Mouse (Mus musculus) c-Kit-negative CD71-positive TER-119-positive erythroid progenitor cells, embryonic 14.5 days (primary cell): ENCODE measurements around the gene Rgl3.
A peak's percentile ranks its signal among the peaks of the same experiment; 100 is the strongest.

Source experiments
- DNase-seq: peaks from one replicate; pipeline ENCODE4 v3.0.0-alpha.2; 2013; ENCODE audit warnings: low read depth, low spot score

The Rgl3 gene

DNA sequence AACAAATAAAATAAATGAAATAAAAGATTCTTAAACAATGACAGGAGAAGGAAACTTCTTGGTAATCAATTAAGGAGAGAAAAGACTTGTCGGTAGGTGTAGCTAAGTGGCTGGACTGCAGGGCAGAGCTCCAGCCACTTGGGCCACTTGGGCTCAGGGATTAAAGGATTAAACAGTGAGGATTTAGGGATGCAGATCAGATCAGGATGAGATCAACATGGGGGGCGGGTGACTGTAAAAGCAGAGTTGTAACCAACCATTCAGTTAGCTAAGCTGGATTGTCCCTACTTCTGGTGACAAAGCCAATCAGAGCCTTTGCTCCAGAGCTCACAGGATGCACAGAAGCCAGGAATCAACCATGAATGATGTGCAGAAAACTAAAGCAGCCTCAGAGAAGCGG lies 5.3 kb downstream of the Rgl3 start:
- no peak for DNase-seq

DNA sequence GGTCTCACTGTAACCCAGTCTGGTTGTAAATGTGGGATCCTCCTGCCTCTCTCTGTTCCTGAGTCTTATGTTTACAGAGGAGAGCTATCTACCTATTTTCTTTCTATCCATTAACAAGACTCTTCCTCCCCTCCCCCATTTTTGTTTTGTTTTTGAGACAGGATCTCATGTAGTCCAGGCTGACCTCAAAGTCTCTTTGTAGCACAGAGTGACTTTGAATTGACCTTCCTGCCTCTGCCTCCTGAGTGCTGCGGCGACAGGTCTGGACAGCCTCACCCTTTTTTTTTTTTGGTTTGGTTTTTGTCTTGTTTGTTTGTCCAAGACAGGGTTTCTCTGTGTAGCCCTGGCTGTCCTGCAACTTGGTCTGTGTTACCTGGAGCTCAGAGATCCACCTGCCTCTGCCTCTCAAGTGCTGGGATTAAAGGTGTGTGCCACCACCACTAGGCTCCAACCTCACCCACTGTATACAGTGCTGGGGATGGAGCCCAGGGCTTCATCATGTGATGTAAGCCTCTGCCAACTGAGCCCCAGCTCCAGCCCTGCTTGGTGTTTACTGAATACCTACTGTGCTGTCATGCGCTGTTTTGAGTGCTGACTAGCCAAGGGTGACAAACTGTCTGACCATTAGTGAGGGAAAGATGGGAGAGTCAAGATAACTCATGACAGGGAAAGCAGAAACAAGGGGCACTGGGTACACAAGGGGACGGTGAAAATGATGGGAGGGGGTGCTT lies 10.7 kb downstream of the Rgl3 start:
- DNase-seq = no peak

DNA sequence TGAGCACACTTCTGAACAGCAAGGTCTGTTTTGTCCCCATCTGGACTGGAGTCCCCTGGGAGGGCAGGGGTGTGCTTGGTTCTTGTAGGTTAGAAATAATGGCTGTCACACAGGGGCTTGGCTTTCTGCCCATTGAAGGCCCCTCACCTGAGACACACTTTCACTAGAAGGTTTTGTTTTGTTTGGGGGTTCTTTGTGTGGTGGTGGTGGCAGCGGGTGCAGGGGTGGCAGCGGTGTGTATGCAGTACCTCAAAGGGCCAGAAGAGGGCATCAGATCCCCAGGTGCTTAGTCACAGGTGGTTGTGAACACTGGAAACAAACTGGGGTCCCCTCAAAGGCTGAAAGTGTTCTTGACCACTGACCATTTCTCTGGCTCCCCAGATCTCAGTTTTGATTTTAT lies 11.3 kb downstream of the Rgl3 start:
- DNase-seq = no peak

- DNase-seq = no peak
Measured at GRCm38 (mm10) chr9:21977331-21977730, 11.9 kb downstream of the Rgl3 start.

DNA sequence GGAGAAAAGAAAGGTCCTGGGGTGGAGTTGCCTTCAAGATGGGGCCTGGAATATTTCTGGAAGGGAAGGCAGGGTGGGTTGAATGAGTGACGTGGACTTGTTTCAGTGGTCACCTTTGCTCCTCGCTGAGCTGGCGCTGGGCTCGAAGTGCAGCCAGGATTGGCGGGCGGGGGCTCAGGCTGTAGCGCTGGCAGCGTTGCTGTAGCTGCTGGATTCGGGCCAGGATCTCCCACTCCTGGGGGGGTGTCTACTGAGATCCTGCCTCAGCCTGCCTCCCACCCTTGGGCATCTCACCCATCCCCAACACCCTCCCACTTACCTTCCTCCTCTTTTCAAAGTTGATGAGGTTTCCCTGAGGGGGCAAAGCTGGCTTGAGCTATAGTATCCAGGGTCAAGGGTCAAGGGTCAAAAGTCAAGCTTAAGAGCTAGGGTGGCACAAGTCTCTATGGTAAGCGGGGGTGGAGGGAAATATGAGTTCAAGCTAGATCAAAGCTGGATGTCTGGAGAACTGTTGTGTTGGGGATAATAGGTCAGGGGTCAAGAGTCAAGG lies 12.5 kb downstream of the Rgl3 start:
- no peak for DNase-seq

- no peak for DNase-seq
Measured at GRCm38 (mm10) chr9:21969304-21969703, 19.9 kb downstream of the Rgl3 start.

DNA sequence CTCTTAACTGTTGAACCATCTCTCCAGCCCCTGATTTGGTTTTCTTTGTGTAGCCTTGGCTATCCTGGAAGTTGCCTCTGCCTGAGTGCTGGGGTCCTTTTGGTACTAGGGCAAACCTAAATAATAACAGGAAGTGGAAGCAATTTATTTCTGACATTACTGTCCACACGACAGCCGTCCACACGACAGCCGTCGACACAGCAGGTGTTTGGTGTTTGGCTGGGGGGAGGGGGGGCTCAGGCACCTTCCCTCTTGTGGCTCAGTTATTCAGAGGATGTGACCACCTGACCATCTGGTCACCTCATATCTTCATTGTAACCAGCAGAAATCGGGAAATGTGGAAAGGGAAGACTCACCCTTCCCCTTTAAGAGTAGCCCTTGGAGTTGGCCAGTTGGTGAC lies 20.4 kb downstream of the Rgl3 start:
- no peak for DNase-seq

DNA sequence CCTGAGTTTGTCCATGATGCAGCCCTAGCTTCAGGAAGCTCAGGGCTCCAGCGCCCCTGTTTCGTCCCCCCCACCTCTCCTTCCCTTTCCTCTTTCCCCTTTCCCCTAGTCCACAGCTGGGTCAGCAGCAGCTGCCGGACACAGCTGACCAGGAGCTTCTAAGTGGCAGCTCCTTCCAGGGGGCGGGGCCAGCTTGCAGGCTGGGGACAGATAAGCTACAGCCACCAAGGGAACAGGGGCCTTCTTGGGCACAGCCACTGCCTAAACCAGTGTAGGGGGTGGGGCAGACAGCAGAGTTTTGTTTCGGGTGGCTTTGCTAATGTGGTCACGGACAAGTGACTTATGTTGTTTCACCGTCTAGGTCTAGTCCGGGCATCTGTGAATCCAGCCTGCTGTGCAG lies 25.8 kb downstream of the Rgl3 start, which contains the start of gene Epor:
Gene Epor, minus strand, starts transcription at position 90 of the 400 bp plus-strand sequence.
- DNase-seq = peak; percentile 74

DNA sequence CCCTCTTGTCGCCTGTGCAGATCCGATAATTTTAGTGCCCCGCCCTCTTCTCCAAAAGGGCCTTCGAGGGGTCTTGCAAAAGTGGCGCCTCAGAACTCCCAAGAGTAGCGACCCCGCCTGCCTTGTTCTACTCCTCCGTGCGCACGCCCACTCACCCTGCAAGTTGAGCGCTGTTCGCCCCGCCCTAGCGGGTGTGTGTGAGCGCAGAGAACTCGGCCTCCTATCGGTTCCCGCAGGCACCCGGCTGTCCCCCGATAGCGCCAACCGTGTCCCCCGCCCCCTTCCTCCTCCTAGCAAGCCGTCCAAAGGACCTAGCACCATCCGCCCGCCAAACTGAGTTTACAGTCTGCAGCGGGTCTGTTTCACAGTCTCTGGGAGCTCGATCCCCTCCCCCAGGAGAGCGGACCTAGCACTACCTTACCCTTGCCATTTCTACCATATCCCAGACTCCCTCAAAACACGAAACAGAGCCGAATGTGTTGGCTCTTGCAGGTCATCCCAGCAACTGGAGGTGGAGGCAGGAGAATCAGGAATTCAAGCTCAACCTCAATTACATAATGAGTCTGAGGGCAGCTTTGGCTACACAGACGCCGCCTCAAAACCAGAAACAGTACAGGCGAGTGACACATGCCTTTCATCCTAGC lies 26.7 kb downstream of the Rgl3 start:
- peak; percentile 90 for DNase-seq

- DNase-seq = no peak
Measured at GRCm38 (mm10) chr9:21962010-21962409, 27.2 kb downstream of the Rgl3 start.

- DNase-seq = no peak
Measured at GRCm38 (mm10) chr9:21961366-21961980, 27.8 kb downstream of the Rgl3 start.

GRCm38 (mm10) chr9:21960558-21961208 lies 28.6 kb downstream of the Rgl3 start:
- DNase-seq = no peak

DNA sequence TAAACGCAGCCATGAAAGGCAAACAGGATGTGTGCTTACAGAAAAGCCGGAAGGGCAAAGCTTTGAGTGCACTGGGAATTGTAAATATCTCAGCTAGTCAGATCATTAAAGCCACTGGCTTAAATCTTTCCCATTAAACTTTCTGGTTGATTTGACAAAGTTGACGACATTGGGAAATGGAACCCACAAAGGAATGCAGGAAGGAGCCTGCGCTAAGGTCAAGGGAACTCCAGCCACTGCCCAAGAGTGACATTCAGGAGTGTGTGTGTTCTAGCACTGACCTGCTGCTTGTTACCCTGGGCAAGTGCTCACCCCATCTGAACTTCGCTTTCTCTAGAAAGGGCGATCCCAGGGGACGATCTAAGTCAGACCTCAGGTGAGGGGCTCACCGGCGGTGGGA lies 29.1 kb downstream of the Rgl3 start:
- no peak for DNase-seq

GRCm38 (mm10) chr9:21959244-21959643 lies 30.0 kb downstream of the Rgl3 start:
- no peak for DNase-seq

DNA sequence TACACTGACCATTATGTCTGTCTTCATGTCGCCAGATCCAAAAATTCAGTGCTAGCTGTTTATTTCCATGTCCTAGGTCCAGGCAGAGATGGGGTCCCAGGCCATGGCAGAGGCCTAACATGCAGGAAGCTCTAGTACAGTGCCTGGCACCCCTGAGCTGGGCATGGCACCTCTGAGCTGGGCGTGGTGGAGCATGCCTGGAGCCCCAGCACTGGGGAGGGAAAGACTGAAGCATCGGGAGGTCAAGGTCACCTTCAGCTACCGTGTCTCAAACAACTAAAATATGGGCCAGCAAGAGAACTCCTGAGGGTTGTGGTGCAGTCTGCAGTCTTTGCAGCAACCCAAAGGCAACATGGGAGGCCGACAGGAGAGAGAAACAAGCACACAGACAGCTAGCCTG lies 30.9 kb downstream of the Rgl3 start:
- DNase-seq = no peak

DNA sequence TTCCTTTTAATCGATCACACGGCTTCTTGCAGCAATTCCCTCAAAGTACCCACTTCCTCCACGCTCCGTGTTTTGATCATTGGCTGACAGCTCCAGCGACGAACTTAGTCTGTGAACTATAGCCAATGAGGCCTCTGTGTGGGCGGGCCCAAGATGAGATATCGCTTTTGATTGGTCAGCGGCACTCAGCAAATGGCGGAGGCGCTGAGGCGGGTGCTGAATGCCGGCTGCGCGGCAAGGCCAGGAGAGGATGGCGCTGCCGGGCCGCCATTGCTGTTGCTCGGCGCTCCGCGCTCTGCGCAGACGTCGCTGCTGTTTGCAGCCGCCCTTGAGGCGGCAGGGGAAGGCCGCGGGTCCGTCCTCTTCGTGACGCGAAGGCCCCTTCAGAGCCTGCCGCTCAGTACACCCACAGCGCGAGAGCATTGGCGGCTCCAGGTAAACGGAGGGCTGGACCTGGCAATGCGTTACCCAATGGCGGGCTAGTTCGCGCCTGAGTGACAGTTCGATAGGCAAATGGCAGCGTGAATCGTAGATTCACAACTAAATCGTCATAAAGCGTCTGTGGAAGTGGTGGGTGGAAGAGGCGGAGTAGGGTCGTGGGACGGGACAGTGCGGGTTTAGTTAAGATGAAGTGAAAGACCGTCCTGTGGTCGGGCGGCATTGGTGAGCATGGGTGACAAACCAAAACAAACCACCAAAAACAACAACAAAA lies 33.5 kb downstream of the Rgl3 start, which contains the start of gene Swsap1:
Gene Swsap1, plus strand, starts transcription at position 186 of the 712 bp plus-strand sequence.
- peak; percentile 99 for DNase-seq

- no peak for DNase-seq
Measured at GRCm38 (mm10) chr9:21955225-21955569, 34.0 kb downstream of the Rgl3 start.

- no peak for DNase-seq
Measured at GRCm38 (mm10) chr9:21954635-21955034, 34.6 kb downstream of the Rgl3 start.

- DNase-seq = no peak
Measured at GRCm38 (mm10) chr9:21953600-21953999, 35.6 kb downstream of the Rgl3 start.

DNA sequence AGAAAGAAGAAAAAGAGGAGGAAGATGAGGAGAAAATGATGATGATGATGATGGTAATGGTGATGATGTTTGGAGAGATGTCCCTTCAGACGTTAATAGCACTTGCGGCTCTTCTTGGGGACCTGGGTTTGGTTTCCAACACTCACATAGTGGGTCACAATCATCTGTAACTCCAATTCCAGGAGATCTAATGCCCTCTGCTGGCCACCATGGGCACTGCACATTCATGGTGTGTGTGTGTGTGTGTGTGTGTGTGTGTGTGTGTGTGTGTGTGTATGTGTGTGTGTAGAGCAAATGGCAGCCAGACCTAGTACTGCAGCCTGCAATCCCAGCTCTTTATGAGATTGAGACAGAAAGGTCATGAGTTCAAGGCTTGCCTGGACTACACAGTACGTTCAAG lies 37.3 kb downstream of the Rgl3 start:
- DNase-seq = no peak

DNA sequence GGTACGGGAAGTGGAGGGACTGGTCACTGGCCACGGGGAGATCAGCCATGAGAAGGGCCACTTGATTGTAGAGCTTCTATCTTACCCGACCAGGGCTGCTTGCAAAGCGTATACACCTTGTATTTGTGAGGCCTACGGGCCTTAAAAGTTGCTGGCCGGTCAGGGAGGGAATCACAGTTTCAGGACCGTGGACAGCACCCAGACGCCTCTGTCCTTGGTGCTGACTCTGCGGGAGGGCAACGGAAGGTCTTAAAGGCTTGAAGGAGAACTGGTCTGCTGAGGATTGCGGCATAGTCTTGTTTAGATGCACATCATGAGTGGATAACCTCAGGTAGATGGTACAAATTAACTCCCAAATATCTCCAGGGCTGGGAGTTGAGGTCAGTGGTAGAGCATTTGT lies 38.9 kb downstream of the Rgl3 start:
- DNase-seq = no peak
